Mouse (Mus musculus) induced T-regulatory cell, adult 2 months (primary cell): ENCODE results near the gene Rad54l2.
A peak's percentile ranks its signal among the peaks of the same experiment; 100 is the strongest.

Experiments used
- DNase-seq: peaks from one replicate; pipeline ENCODE4 v3.0.0-alpha.2; 2012; ENCODE audit warnings: low read depth

The Rad54l2 gene

DNA sequence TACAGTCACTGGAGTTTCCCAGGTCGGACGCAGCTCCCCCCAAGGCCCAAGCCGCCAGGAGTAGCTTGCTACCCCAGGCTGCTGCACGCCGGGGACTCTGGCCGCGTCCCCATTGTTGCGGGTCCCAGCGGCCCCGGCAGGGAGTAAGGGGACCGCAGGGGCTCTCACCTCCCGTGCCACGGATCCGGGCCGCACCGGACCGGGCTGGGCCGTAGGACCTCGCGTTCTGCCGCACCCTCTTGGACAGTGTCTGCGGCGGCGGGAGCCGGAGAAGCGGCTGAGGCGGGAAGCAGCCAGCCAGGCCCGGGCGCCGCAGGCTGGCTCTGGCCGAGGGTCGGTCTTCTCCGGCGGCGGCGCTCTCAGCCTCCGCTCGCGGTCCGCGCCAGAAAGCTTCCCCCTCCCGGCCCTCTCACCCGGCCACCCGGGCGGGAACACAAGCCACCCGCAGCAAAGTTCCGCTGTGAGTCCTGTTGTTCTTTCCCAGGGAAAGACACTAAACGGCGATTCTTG lies at the start of gene Rad54l2:
Rad54l2 (minus strand) TSS at position 383 of the 510 bp plus-strand sequence.
- DNase-seq: peak; percentile 88

DNA sequence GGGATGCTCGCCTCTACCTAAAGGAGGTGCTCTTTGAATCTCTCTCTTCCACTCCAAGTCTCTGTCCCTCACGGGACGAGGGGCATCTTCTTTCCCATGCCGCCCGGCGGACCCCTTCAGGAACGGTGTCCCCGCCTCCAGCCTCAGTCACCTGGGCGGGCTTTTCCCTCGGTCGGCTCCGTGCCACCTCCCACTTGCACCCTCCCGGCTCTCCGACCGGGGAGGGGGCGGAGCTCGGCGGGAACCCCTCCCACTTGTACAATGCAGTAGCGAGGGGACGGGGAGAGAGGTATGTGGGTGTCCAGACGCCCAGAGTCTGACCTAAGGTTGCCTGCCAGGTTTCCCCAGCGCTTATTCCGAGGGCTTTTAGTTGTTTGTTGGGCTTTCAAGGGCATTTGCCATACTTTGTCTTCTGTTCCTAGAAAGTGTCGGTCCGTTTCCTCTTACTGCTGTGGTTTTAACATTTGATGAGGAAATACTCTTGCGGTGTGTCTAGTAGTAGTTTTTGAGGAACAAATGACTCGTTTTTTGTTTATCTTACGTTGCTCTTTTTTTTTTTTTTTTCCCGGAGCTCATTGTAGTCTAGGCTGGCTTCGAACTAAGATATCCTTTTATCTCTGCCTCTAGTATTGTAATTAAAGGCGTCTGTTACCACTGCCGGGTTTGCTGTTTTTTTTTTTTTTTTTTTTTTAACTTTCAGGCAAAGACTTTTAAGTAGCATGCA lies 33.5 kb upstream of the Rad54l2 start:
- DNase-seq: peak; percentile 96

DNA sequence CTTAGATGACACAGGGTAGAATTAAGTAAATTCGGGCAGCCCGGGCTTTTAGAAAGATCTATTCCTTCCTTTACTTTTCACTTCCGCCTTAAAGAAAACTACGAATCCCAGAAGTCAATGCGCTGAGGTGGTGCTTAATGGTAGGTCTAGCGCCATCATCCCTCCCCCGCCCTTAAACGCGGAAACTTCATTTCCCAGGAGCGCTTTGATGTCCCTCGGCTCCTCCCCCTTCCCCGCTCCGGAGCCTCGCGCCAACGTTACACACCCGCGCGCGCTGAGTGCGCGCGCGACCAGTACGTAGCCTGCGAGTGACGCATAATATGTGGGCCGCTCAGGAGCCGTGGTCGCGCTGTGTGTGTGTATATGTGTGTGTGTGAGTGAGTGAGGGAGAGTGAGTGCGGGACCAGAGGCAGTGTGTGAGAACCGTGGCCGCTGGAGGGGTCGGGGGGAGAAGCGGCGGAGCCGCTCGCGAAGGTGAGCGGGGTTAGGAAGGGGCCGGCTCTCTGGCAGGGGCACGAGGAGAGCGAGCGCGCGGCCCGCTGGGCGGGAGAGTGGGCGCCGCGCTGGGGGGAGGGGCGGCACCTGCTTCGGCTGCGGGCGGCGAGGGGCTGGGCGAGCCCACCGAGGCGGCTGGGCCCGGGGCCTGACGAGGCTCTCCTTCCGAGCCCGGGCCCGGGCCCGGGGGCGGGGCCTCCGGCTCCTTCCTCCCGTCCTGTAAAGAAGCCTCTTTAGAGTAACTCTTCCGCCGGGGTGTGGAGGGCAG lies 32.8 kb upstream of the Rad54l2 start, which contains the start of gene Dcaf1:
Dcaf1 (plus strand) TSS at position 257 of the 763 bp plus-strand sequence.
- DNase-seq: peak; percentile 99

DNA sequence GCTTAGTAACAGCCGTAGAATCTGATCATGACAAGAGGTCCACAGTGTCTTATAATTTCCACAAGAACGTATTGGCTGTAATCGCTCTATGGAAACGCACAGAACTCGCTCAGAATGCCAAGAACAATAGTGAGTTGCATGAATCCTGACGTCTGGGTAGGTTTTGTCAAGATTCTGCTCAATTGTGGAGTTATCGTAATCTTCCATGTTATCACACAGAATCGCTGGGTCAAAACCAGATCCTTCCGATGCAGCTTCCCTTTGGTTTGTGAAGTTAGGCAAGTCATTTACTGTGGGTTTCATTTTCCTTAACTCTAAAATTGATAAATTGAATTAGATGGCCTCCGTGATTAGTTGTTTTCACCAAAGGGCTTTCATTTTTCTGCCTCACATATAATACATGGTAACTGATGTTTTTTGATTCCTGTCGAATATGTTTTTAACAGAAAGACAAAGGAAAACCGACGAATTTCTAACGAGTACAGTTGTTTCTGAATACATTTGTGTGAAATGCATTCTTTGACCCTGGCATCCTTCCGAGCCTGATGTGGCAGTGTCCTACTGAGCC lies 32.1 kb upstream of the Rad54l2 start:
- DNase-seq: no peak

DNA sequence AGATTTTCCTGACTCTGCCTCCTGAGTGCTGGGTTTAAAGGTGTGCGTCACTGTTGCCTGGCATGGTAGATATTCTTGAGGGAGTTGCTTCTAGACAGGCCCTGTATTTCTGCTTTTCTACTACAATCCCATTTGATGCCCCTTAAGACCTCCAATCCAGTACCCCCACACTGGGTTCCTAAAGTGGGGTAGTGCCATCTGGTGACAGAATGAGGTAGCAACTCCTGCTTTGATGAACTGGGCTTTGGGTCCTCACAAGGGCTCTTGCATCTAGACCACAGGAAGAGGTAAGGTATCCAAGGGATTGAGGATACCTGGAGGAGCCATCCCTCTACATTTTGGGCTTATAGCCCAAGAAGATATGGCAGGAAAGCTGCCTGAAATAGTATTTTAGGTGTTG lies 30.2 kb upstream of the Rad54l2 start:
- peak; percentile 52 for DNase-seq

DNA sequence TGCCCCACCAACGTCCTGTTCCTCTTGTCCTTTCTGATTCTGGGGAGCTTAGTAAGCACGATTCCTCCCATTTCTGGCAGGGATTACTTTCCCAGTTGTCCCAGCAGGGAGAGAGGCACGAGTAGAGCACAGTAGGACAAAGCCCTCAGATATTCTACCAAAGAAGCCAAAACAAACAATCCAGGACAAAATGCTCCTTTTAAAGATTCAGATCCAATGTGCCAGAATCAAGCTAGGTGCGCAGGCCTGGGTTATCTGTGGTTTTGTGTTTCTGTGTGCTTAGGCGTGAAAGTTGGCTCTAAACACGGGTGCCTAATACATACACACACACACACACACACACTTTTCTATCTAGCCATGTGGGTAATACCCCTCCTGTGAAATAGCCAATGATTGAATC lies 29.2 kb upstream of the Rad54l2 start:
- DNase-seq: no peak

DNA sequence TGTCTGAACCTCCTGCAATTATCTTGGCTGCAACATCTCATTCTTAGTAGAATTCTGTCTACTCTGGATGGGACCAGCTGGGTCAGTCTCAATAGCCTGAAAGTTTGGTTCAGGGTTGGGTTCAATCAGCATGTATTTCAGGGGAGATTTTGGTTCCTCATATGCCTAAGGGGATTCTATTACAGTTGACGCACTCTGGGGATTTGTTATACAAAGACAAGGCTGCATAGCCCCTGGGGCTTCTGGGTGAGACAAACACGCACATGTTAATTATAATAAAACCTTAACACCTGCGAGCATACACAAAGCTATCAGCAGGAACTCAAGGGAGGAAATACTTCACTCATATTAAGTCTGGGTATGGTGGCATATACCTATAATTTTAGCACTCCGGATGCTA lies 17.5 kb upstream of the Rad54l2 start:
- no peak for DNase-seq

DNA sequence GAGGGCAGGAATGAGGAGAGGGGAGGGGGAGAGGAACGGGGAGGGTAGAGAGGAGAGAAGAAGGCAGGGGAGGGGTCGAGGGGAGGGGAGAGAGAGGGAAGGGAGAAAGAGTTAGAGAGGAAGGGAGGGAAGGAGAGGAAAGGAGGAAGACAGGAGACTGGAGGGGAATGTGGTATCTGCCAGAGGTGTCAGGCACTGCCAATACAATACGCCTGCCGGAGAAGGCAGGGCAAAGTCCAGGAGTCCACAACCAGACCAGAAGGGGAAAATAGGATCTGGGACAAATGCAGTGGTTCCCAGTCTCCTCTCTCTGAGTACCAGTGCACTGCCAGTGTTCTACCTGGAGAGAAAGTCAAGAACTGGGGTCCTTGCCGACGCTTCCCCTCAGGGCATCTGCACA lies 1.8 kb upstream of the Rad54l2 start:
- no peak for DNase-seq

DNA sequence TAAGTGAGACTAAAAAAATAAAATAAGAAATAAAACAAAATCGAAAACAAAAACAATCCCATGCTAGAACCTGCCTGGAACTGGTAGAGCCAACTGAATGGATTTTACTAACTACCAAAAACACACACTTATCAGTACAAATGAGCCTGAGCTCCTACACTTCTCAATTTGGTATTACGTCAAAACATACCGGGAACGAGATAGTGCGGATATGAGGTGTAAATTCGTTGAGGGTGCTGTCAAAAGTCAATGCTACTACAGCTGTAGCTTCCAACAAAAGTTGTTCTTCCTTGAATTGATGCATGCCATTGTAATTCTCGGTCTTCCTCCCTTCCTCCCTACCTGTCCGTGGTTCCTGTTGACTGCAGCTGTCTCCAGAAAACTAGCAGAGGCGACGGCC lies 369 bp upstream of the Rad54l2 start:
- no peak for DNase-seq

DNA sequence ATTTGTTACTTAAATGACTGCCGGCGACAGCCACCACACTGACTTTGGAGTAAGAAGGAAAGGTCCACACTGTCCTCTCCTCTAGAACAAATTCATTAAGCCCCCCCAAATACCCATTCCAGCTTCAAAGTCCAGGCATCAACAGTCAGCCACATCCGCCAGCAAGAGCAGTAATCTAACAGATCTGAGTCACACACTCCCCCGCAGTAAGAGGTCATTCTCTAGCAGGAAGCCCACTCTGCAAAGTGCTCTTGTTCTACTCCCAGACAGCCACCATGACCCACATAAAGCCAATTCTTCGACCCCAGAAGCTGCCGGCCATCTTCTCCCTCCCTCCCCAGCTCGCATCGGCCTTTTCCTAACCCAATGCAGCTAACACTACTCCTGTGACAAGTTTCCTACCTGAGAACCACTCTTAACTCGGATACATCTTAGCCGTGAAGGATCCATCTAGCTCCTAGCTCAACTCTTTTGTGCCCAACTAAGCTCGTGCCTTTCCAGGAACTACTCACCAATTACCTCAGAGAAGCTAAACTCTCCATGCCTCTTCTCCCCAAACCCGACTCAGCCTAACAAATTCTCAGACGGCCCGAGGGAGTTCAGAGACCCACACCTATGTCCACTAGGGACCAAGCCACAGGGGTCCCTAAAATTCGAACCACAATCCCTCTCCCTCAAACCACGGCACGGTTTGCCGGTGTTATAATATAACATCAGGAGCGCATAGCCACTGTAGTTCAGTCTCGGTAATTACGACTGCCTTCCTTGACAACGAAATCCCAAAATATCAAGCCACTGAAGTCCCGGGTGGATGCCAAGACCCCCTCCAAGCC lies 799 bp downstream of the Rad54l2 start:
- peak; percentile 54 for DNase-seq

DNA sequence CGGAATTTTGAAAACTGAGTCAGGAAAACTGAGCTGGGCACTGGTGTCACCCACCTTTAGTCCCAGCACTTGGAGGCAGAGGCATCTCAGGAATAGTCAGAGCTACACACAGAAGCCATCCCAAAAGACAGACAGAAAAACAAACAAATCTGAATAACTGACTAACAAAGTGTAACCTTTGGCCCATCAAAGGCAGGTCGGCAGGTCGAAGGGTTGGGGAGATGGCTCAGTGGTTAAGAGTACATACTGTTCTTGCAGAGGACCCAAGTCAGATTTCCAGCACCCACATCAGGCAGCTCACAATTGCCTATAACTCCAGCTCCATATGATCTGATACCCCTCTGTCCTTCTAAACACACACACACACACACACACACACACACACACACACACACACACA lies 3.8 kb downstream of the Rad54l2 start:
- DNase-seq: no peak

DNA sequence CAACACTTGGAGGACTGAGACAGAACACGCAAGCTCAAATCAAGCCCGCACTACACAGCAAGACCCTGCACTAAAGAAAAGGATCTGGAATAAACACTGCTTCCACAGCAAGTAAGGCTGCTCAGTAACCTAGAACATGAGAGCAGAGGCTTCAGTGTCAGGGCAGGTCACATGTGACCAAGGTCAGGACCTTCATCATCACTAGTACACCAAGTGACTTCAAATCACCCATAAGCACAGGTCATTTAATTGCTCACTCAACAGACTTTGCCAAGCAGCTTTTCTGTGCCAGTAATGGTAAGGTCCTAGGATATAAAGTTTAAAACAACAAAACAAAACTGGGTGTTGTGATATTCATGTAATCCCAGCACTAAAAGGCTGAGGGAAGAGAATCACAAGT lies 5.4 kb downstream of the Rad54l2 start:
- no peak for DNase-seq

DNA sequence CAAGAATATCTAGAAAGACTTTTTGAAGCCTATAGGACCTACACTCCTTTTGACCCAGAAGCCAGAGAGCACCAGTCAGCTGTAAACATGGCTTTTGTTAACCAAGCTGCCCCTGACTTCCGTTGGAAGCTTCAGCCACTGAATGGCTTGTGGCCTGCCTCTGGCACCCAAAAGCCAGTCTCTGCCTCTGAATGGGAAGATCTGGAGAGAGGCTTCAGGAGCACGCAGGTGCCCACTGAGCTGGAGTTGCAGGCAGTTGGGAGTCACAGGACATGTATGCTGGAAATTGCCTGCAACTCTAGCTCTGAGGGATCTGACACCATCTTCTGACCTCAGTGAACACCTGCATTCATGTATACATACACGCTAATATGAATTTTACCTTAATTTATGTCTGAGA lies 8.9 kb downstream of the Rad54l2 start:
- no peak for DNase-seq

DNA sequence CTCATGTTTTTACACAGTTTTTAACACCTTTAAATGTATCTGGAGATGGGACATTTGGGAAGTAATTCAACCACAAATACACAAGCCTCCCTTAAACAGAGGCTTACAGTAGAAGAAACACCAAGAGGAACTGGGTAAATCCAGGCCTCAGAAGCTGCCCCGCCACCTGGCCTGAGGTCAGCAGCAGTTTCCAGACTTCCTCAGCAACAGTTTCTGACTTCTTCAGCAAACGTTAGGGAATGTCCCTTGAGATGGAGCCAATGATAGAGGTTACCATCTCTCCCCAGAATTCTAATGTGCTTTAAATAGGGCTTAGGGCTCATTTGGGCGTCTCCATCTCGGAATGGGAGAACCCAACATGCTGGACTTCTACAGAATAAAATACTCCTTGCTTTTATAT lies 10.7 kb downstream of the Rad54l2 start:
- no peak for DNase-seq

DNA sequence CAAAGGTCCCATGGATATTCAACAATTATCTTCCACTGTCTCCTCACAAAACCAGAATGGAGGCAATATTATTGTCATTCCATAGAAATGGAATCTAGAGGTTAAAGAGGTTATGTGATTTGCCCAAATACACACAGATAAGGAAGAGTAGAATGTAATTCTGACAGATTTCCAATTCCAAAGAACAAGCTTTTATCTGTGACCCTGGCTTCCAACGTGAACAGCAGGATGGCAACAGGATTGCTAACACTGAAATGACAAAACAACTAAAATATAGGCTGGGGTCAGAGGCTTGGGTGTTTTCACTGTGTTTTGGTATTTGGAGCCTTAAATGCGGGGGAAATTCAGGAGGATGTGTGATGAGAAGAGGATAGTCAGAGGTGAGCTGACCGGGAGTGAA lies 11.6 kb downstream of the Rad54l2 start:
- no peak for DNase-seq

DNA sequence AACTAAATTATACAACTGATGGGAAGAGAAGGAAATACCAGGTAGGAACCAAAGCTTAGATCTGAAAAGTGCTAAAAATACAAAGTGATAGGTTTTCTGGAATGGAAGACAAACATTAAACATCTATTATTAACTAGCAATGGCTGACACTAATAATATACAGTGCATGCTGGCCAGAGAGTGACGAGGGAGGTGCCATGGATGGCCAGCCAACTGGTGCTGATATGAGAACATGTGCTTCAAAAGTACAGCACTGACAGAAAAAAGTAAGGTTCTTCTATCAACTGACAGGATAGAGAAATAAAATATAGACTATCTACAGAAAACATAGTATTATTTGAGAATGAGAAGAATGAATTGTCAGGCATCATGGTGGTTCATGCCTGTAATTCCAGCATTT lies 12.9 kb downstream of the Rad54l2 start:
- DNase-seq: no peak

DNA sequence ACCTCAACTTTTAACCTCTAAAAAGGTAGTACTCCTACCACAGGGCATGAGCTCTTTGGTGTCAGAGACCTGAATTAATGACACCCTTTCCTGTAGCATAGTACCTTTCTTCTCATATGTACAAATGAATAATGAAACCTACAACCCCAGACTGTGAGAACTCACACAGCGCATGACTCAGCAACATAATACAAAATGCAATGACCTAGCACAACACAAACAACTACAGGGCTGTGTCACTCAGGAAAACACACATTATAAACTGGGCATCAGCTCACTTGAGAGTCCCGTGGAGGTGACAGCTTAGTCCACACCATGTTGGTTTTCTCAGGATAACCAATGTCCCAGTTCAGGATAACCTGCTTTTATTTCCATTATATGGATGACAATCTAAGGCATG lies 17.2 kb downstream of the Rad54l2 start:
- no peak for DNase-seq

DNA sequence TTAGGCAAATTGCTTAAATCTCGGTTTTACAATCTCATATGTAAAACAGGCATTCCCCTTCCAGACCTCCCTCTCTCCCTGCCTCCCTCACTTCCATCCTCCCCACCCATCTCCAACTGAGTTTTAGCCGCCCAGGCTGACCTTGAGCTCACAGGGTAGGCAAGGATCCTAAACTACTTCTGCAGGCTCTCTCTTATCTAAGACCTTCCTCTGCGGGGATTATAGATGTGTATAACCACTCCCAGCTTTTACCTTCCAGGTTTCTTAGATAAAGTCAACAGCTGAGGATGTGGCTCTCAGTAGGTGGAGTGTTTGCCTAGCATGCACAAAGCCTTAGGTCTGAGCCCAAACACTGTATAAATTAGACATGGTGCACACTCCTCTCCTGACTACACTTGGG lies 18.8 kb downstream of the Rad54l2 start:
- DNase-seq: no peak

DNA sequence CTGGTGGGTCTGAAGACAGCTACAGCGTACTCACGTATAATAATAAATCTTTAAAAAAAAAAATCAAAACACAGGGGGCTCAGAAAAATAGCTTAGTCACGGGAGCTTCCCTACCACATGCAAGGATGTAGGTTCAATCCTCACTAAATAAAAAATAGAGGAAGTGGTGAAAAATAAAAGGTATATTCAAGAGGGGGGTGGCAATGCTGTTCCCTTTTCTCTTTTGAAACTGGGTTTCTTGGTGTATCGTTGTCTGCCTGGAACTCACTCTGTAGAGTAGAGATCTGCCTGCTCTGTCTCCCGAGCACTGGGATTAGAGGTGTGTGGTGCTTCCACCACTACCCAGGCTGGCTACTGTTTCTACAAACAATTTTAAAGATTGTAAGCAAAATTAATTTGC lies 19.2 kb downstream of the Rad54l2 start:
- no peak for DNase-seq

DNA sequence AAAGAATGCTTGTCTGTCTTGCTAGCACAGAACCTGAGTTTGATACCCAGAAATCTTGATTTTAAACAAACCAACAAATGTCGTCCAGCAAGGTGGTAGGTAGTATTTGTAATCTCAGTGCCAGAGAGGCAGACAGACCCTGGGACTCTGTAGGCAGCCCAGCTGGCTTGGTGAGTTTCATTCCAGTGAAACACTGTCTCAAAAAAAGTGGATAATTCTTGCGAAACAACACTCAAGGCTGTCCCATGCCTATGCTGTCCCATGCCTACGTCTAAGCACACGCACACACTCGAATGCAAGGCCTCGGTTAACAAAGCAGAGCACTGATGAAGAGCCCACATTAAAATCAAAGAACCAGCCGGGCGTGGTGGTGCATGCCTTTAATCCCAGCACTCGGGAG lies 32.6 kb downstream of the Rad54l2 start:
- DNase-seq: no peak

DNA sequence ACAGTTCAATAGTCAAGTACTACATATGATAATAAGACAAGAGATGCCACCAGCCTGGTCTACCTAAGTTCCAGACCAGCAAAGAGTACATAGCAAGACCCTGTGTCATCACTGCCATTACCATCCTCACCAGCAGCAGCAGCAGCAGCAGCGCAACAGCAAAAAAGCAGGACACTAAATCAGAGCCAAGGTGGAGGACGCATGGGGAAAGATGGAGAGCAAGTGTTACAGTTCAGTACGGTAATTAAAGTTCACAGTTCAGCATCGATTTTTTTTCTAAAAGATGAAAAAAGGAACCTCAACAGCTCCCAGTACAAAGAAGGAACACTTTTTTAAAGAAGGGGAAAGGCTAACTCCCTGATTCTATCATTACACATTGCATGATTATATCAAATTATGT lies 33.2 kb downstream of the Rad54l2 start:
- DNase-seq: no peak

DNA sequence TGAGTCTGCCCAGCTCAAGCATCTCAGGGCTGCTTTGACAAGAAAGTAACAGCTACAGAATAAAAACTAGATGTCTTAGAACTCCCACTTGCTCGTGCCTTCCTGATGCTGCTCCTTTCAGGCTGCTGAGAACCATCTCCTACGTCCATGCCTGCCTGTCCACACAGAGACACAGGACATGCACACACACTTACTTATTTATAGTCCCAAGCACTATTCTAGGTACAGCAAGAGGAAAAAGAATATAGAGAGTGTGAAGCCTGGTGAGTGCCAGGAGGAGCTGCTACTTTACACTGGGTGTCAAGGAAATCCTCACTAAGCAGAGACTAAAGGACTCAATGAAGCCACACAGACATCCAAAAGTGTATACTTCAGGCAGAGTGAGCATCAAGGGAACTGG lies 34.7 kb downstream of the Rad54l2 start:
- no peak for DNase-seq
